In genomic region chr3:146521652-146522020, GRCm38 (mm10) we compare ENCODE assay signal across 8 mouse cellular contexts. TPM values are rescaled to one million over a fixed set of nuclear protein-coding genes. Genes with fewer than 3 reads are reported as not detected.
DNase-seq lines count a peak whose midpoint lies in the region; ATAC-seq lines count a peak whose summit lies in the region.

No protein-coding gene starts in this region.

- H3K4me1 ChIP-seq in lung, embryonic 15.5 days: peaks cover 6% of the 10 kb centered on the region; the same call in 1 of the 2 replicates
- no peaks in the 10 kb centered on the region for H3K4me1 ChIP-seq in embryonic facial prominence, embryonic 11.5 days (ENCODE audit: control insufficient read depth, insufficient read depth, low read length)
- no peaks in the 10 kb centered on the region for H3K4me1 ChIP-seq in intestine, embryonic 14.5 days (replicated peaks; ENCODE audit: control insufficient read depth, insufficient read depth, low read length)
- no peaks in the 10 kb centered on the region for H3K4me1 ChIP-seq in neural tube, embryonic 12.5 days

- 9% methylated on average over 8 of the region's 8 CpGs for WGBS in lung, embryonic 15.5 days
- WGBS in embryonic facial prominence, embryonic 11.5 days: 18% methylated on average over 8 of the region's 8 CpGs
- WGBS in intestine, embryonic 14.5 days: 8% methylated on average over 8 of the region's 8 CpGs
- WGBS in neural tube, embryonic 12.5 days: 11% methylated on average over 8 of the region's 8 CpGs

- ATAC-seq in lung, embryonic 15.5 days (ENCODE audit: borderline replicate concordance, extremely low read depth, low FRiP score, low TSS enrichment): no peak
- 0 out of 2 replicates have a peak, but pooled peaks have one; percentile 19 for ATAC-seq in embryonic facial prominence, embryonic 11.5 days (replicated peaks; ENCODE audit: insufficient number of reproducible peaks, low FRiP score, low TSS enrichment, low read depth)
- no peak for ATAC-seq in intestine, embryonic 14.5 days (replicated peaks; ENCODE audit: low FRiP score, low TSS enrichment, low read depth)
- 0 out of 2 replicates have a peak, but pooled peaks have one; percentile 7 for ATAC-seq in neural tube, embryonic 12.5 days (ENCODE audit: low FRiP score, low read depth)
- ATAC-seq in frontal cortex, adult (ENCODE audit: low TSS enrichment): no peak

- peak overlapping the region; percentile 84 for H3K4me3 ChIP-seq in lung, embryonic 15.5 days
- peak overlapping the region; percentile 81 for H3K4me3 ChIP-seq in embryonic facial prominence, embryonic 11.5 days (ENCODE audit: low read depth, low read length)
- peak overlapping the region; percentile 81 for H3K4me3 ChIP-seq in intestine, embryonic 14.5 days (ENCODE audit: low read depth, low read length)
- peak overlapping the region; percentile 66 for H3K4me3 ChIP-seq in neural tube, embryonic 12.5 days

- peak overlapping the region; percentile 58 for H3K4me2 ChIP-seq in lung, embryonic 15.5 days
- H3K4me2 ChIP-seq in embryonic facial prominence, embryonic 11.5 days (ENCODE audit: low read depth, low read length): peak overlapping the region; percentile 60
- peak overlapping the region; percentile 77 for H3K4me2 ChIP-seq in intestine, embryonic 14.5 days (ENCODE audit: low read length)
- H3K4me2 ChIP-seq in neural tube, embryonic 12.5 days (replicated peaks): peak overlapping the region; percentile 75

- DNase-seq in lung, postnatal 36 days: no peak
- peak; percentile 40 for DNase-seq in embryonic facial prominence, embryonic 11.5 days (ENCODE audit: low spot score)
- no peak for DNase-seq in intestine, embryonic 14.5 days (ENCODE audit: low spot score)
- DNase-seq in left cerebral cortex, adult 8-10 months (ENCODE audit: low spot score in 2 of 2): no peak
- DNase-seq in left cerebral cortex, adult 11 months (ENCODE audit: low spot score): no peak

- H3K9me3 ChIP-seq in lung, embryonic 15.5 days: no peaks in the 10 kb centered on the region
- no peaks in the 10 kb centered on the region for H3K9me3 ChIP-seq in embryonic facial prominence, embryonic 11.5 days (replicated peaks; ENCODE audit: control insufficient read depth, low read length)
- H3K9me3 ChIP-seq in intestine, embryonic 14.5 days (ENCODE audit: control insufficient read depth, low read length): no peaks in the 10 kb centered on the region
- no peaks in the 10 kb centered on the region for H3K9me3 ChIP-seq in neural tube, embryonic 12.5 days

- peaks cover 18% of the 10 kb centered on the region; the same call in 1 of the 2 replicates for H3K36me3 ChIP-seq in lung, embryonic 15.5 days
- peaks cover 4% of the 10 kb centered on the region; the same call in 1 of the 2 replicates for H3K36me3 ChIP-seq in embryonic facial prominence, embryonic 11.5 days (replicated peaks; ENCODE audit: control insufficient read depth, insufficient read depth, low read depth, low read length)
- H3K36me3 ChIP-seq in intestine, embryonic 14.5 days (ENCODE audit: control insufficient read depth, insufficient read depth, low read length): peaks cover 24% of the 10 kb centered on the region
- H3K36me3 ChIP-seq in neural tube, embryonic 12.5 days: peaks cover 18% of the 10 kb centered on the region

- H3K9ac ChIP-seq in lung, embryonic 15.5 days: peak overlapping the region; percentile 79
- H3K9ac ChIP-seq in embryonic facial prominence, embryonic 11.5 days (replicated peaks; ENCODE audit: low read length): peak overlapping the region; percentile 90
- H3K9ac ChIP-seq in intestine, embryonic 14.5 days (ENCODE audit: low read length): peak overlapping the region; percentile 94
- H3K9ac ChIP-seq in neural tube, embryonic 12.5 days: peak overlapping the region; percentile 72; the same call in 1 of the 2 replicates

- H3K27me3 ChIP-seq in lung, embryonic 15.5 days: no peaks in the 10 kb centered on the region
- H3K27me3 ChIP-seq in embryonic facial prominence, embryonic 11.5 days (ENCODE audit: control insufficient read depth, insufficient read depth, low read length): no peaks in the 10 kb centered on the region
- no peaks in the 10 kb centered on the region for H3K27me3 ChIP-seq in intestine, embryonic 14.5 days (replicated peaks; ENCODE audit: control insufficient read depth, insufficient read depth, low read length)
- H3K27me3 ChIP-seq in neural tube, embryonic 12.5 days (replicated peaks): no peaks in the 10 kb centered on the region

- H3K27ac ChIP-seq in lung, embryonic 15.5 days: peak overlapping the region; percentile 98
- peak overlapping the region; percentile 96; the same call in 1 of the 2 replicates for H3K27ac ChIP-seq in embryonic facial prominence, embryonic 11.5 days (replicated peaks; ENCODE audit: low read depth, low read length)
- peak overlapping the region; percentile 98 for H3K27ac ChIP-seq in intestine, embryonic 14.5 days (ENCODE audit: low read depth)
- H3K27ac ChIP-seq in neural tube, embryonic 12.5 days: peak overlapping the region; percentile 90; the same call in 1 of the 2 replicates

RNA-seq across cellular contexts. Expression of gene Rpf1, which starts 0.4 kb away (rescaled TPM):
- 52.8 and 57.0 TPM in 2 replicates for polyA plus RNA-seq in lung, embryonic 15.5 days (2015; fragmentation: Nextera tagmentation; extraction: Ambion mirVana)
- polyA plus RNA-seq in embryonic facial prominence, embryonic 11.5 days (2014; fragmentation: Nextera tagmentation; extraction: Ambion mirVana): 77.2 and 87.9 TPM in 2 replicates
- polyA plus RNA-seq in intestine, embryonic 14.5 days (2014; fragmentation: Nextera tagmentation; extraction: Ambion mirVana): 53.2 and 57.0 TPM in 2 replicates
- 61.9 and 62.5 TPM in 2 replicates for polyA plus RNA-seq in neural tube, embryonic 12.5 days (2016; fragmentation: Nextera tagmentation; extraction: Ambion mirVana)
- total RNA-seq in left cerebral cortex, adult 8-10 months (2022): 10 to 100 TPM; 17.3 to 19.8 (median 17.8) TPM

RNA-seq across cellular contexts. Expression of gene Gng5, which starts 22.0 kb away (rescaled TPM):
- 888 and 929 TPM in 2 replicates for polyA plus RNA-seq in lung, embryonic 15.5 days (2015; fragmentation: Nextera tagmentation; extraction: Ambion mirVana)
- 1,092 and 1,165 TPM in 2 replicates for polyA plus RNA-seq in embryonic facial prominence, embryonic 11.5 days (2014; fragmentation: Nextera tagmentation; extraction: Ambion mirVana)
- 1,003 and 1,057 TPM in 2 replicates for polyA plus RNA-seq in intestine, embryonic 14.5 days (2014; fragmentation: Nextera tagmentation; extraction: Ambion mirVana)
- 756 and 823 TPM in 2 replicates for polyA plus RNA-seq in neural tube, embryonic 12.5 days (2016; fragmentation: Nextera tagmentation; extraction: Ambion mirVana)
- 10 to 100 TPM; 43.0 to 60.5 (median 49.9) TPM for total RNA-seq in left cerebral cortex, adult 8-10 months (2022)

RNA-seq across cellular contexts. Expression of gene Spata1, which starts 22.1 kb away (rescaled TPM):
- polyA plus RNA-seq in lung, embryonic 15.5 days (2015; fragmentation: Nextera tagmentation; extraction: Ambion mirVana): 4.7 TPM in 2 replicates
- polyA plus RNA-seq in embryonic facial prominence, embryonic 11.5 days (2014; fragmentation: Nextera tagmentation; extraction: Ambion mirVana): 5.7 and 6.8 TPM in 2 replicates
- 3.7 and 4.4 TPM in 2 replicates for polyA plus RNA-seq in intestine, embryonic 14.5 days (2014; fragmentation: Nextera tagmentation; extraction: Ambion mirVana)
- polyA plus RNA-seq in neural tube, embryonic 12.5 days (2016; fragmentation: Nextera tagmentation; extraction: Ambion mirVana): 7.6 and 8.0 TPM in 2 replicates
- 1 to 10 TPM; 2.2 to 4.0 (median 3.0) TPM for total RNA-seq in left cerebral cortex, adult 8-10 months (2022)

RNA-seq across cellular contexts. Expression of gene Uox, which starts 48.6 kb away (rescaled TPM):
- polyA plus RNA-seq in lung, embryonic 15.5 days (2015; fragmentation: Nextera tagmentation; extraction: Ambion mirVana): 0.12 and 0.39 TPM in 2 replicates
- not detected in 2 replicates for polyA plus RNA-seq in embryonic facial prominence, embryonic 11.5 days (2014; fragmentation: Nextera tagmentation; extraction: Ambion mirVana)
- polyA plus RNA-seq in intestine, embryonic 14.5 days (2014; fragmentation: Nextera tagmentation; extraction: Ambion mirVana): not detected in 2 replicates
- polyA plus RNA-seq in neural tube, embryonic 12.5 days (2016; fragmentation: Nextera tagmentation; extraction: Ambion mirVana): not detected in 2 replicates
- under 1 TPM; 0.30 to 0.72 (median 0.50) TPM for total RNA-seq in left cerebral cortex, adult 8-10 months (2022)

Comparison
In these comparisons a context has a peak if more than half of its experiments do, and no peak if none do; other contexts are left out.
1. ATAC-seq: peak in embryonic facial prominence, embryonic 11.5 days (single experiment) and neural tube, embryonic 12.5 days (single experiment); none in lung, embryonic 15.5 days (single experiment), intestine, embryonic 14.5 days (single experiment) and frontal cortex, adult (single experiment).
2. Peak in every context shown above with its lines, with median percentiles within 50 percentile points of each other: H3K27ac ChIP-seq, H3K4me2 ChIP-seq, H3K4me3 ChIP-seq and H3K9ac ChIP-seq.